Mouse (Mus musculus) left cerebral cortex, adult 11 months (tissue): ENCODE data around the gene Utp14a.
"Not testable (repeated sequence)": the region's sequence is repeated elsewhere in the genome, so short reads cannot be mapped to it uniquely, and the experiment has no call there.

Experiments used
- DNase-seq: peaks from one replicate; pipeline ENCODE4 v3.0.0; 2022; ENCODE audit warnings: low spot score

Utp14a gene

DNA sequence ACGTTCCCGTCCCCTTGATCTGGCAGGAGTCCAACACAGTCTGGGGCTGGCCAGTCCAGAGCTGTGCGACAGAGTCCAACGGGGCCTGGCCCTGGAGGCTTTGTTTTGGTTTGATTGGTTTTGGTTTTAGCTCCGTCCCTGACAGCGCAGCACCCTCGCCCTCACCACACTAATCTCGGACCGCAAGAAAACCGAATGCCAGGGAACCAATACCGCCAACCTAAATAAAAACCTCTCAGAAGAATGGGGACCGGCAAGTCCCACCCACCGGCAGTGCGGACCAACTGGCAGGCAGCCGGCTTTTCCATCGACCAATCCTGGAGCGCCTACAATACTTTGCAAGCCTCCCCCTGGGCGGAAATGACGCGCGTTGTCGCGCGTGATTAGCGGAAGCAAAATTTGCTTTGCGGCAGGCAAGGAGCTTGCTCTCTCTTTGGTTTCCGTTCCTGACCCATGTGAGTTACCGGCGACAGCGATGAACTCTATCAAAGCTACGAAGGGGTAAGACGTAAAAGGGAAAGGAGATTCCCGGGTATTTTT, at the start of gene Utp14a:
TSS of gene Utp14a (plus strand) at position 395 of the 540 bp plus-strand sequence.
- DNase-seq, result peak; percentile 89

DNA sequence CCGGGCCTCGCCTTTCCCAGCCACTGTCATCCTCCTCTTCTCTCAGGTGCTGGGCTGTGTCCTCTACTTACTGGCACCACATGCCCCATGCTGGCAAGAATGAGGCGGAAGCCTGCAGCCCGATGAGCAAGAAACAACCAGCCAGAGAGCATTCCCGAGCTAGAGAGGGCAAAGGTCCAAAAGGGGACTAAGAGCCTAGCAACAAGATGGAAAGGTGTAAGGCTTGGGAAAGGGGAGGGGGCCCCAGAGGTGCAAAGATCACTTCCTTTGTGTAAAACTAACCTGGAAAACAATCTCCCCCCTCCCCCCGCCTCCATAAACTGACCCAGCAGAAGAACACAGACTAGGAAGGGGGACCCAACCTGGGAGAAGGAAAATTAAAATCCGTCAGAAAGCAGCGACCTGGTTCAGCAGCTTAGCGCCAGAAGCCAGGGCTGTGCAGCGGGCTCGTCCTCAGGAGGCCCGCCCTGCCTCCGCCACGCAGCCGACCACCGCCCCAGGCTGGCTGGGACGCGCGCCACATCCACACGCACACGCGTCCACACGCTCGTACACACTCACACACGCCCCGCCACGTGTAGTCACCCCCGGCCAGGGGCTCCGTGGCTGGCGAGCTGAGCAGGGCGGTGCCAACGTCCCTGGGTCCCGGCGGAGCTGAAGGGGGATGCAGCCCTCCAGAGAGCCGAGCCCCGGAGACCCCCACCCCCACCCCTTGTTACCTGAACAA, 48.7 kb upstream of the Utp14a start:
- no peak for DNase-seq

DNA sequence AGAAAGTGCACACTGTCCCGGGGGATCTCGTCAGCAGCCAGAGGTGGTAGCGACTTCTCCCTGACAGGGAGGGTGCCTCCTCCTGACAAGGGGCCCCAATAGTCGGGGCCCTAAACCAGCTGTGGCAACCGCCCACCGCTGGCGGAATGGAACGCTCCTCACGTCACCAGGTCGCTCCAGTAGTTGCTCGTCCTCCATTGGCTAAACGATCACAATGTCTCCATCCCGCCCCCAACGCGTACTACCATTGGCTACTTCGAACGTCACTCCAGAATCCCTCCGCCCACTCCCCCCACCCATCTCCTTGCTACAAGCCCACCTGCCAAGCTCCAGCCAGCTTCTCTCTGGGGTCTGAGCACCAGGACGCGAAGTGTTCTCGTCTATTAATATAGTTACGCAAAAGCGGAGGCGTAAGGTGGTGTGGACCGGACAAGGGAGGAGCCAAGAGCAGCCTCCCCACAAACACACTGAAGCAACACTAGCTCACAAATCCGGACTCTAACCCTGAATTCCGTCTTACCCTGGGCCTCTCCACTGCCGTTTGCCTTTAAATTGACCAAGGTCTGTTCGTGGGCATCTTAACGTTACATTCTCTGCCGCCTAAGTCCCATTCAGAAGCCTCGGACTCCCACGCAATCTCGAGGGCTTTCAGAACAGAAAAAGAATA, 48.0 kb upstream of the Utp14a start, which contains the start of gene Zdhhc9:
TSS of gene Zdhhc9 (minus strand) at position 360 of the 667 bp plus-strand sequence.
- DNase-seq, result peak; percentile 68

DNA sequence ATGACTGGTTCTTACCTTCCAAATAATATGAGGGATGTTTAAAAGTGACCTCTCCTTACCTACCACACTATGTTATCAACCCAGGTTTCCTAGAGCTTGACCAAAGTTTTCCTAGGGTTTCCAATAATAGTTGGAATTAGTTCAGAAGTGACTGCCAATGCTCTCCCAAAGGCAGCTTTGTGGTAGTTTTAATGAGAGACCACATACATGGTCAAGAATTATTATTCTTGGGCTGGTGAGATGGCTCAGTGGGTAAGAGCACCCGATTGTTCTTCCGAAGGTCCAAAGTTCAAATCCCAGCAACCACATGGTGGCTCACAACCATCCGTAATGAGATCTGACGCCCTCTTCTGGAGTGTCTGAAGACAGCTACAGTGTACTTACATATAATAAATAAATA, 46.9 kb upstream of the Utp14a start:
- DNase-seq, result not testable (repeated sequence)

DNA sequence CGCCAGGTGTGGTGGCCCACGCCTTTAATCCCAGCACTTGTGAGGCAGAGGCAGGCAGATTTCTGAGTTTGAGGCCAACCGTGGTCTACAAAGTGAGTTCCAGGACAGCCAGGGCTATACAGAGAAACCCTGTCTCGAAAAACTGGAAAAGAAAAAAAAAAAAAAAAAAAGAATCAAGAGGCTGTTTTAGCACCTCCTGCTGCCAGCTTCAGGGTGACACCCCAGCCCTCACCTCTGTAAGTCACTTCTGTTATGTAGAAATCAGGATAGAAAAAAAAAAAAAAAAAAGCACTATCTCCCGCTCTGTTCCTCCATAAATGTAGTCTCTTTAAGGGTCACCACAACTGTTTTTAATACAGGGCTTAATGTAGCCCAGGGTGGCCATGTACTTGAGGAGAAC, 37.2 kb upstream of the Utp14a start:
- no peak for DNase-seq

DNA sequence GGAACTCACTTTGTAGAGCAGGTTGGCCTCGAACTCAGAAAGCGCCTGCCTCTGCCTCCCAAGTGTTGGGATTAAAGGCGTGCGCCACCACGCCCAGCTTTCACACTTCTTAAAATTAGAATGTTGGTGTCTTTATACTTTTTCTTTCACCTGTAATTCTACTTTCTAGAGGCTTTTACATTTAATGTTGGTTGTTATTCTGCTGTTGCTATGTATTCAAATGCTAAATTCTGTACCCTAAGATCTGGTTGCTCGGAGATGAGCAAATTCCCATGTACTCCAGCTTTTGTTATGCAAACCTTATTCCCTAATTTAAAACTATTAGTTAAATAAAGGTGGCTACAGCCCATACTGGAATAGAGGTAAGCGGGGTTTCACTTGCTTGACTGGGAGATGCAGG, 34.0 kb upstream of the Utp14a start:
- no peak for DNase-seq

DNA sequence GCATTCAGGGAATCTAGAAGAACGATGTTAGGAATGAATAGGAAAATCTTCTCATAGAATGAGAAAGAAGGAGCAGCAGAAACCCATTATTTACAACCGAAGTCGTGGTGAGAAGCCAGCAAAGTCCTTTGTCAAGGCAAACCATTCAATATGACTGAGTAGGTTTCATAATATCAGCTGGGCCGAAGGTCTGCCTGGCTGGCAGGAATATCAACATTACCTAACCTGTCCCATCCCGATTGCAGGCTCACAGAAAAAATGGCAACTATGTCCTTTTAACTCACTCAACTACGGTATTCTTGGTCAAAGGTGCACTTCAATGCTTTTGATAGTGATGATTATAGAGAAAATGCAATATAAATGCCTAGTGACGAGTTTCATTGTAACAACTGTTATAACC, 30.4 kb upstream of the Utp14a start:
- DNase-seq, result no peak

DNA sequence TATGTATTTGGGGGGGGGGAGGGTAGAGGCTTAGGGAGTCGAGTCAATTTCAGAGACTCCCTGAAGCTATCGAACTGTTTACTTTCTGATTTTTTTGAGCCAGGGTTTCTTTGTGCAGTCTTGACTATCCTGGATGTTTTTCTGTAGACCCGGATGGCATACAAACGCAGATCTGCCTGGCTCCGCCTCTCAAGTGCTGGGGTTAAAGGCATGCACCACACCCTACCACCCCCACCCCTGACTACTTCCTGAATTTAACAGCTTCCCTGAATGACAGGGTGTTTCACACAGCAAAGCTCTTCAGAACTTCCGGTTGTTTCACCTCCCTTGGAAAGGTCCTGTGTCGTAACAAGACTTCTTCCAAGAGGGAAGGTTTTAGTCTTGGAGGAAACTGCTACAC, 22.2 kb upstream of the Utp14a start:
- DNase-seq, result no peak

DNA sequence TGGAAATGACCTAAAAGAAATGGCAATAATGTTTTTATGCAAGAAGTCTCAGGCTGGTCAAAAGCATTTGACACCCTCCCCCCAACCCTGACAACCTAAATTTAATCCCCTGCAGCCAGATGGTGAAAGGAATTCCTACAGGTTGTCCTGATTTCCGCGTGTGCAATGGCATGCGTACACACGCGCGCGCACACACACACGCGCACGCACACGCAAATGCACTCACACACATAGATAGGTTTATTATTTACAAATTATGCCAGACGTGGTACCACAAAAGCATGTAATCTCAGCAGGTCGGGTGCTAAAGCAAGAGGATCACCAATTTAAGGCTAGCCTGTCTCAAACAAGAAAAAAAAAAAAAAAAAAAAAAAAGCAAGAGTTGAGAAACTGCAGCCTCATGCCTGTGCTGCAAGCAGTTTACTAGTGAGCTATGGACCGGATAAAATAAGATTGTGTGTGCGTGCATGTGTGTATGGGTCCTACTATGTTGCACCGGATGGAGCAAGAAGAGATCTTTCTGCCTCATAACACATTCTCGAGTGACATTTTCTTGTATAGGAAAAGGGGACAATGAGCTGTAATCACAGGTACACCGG, 733 bp upstream of the Utp14a start:
- DNase-seq, result no peak

DNA sequence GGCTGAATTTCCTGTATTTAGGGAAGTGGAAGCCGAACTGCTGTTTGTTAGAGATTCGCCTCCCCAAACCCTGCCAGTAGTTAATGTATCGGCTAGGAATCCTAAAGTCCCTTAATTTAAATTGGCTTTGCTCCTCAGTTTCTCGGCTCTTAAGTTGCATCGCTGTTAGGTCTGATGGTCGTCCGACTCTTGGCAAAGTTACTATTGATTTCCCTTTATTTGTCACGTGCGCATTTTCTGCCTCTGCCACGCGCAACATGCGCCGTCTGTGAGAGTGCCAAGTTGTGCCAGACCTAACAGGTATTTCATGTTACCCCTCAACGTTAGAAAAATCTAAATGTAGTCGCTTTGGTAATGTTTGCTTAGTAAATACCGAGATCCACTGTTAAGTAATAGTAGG, 349 bp downstream of the Utp14a start:
- DNase-seq, result no peak

DNA sequence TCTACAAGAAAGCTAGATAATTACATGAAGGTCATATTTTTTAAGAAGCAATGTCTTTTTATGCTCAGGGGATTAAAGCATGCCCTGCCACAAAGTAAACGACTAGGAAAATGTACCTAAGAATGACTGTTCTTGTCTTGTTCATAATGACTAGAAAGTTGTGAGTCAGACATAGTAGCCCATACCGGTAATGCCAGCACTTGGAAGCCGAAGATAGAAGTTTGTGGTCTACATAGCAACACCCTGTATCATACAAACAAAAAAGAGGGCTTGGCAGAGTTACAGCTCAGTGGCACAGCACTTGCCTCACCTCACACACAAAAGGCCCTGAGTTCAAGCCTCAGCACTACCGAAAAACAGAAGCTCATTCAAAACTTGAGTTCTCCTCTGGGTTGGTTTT, 15.0 kb downstream of the Utp14a start:
- DNase-seq, result no peak

DNA sequence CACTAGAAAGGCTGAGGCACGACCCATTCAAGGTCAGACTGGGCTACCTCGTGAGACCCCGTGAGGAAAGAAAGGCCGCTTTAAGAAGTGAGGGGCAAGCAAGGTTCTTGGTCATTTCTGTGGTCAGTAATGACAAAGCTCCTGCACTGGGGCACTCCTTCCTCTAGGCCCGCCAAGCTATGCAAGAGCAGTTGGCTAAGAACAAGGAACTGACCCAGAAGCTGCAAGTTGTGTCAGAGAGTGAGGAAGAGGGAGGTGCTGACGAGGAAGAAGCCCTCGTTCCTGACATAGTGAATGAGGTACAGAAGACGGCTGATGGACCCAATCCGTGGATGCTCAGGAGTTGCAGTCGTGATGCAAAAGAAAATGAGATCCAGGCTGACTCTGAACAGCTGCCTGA, 18.0 kb downstream of the Utp14a start:
- DNase-seq, result no peak

DNA sequence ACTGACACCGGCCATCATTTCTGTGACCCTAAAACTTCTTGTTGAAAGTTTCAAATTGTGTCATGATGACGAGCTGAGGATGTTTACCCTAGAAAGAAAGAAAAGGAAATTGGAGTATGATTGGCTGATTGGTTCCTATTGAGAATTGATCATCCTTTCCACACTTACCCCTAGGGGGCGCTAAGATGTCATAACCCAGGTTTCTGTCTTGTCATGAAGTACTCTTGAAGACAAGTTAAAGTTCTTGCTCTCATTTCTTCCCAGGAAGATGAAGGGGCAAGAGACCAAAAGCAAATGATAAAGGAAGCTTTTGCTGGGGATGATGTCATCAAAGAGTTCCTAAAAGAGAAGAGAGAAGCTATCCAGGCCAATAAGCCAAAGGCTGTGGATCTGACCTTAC, 21.4 kb downstream of the Utp14a start:
- no peak for DNase-seq

DNA sequence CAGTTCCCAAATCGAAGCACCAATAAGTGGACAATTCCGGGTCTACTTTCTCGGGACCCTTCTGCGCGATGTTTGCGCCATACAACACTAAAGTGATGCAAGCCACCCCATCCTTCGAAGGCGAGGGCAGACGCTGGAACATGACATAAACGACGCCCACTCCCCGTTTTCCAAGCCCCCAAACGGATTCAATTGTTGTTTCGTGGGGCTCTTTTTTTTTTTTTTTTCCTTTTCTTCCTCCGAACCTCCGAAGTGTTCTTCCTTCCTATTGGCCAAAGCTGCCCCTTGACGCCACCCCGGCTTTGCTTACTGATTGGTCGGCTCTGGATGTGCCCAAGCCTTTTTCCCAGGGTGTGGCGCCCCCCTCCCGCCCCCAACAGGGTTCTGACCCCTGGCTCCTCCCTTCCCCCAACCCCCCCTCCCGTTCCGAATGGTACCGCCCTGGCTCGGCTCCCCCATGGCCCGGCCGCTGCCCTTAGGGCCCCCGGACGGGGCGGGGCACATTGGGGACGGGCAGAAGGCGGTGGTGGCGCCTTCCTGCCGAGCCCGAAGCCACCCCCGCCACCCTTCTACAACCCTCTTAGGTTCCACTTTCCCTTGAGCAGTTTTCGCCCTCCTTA, 27.8 kb downstream of the Utp14a start:
- peak; percentile 62 for DNase-seq

DNA sequence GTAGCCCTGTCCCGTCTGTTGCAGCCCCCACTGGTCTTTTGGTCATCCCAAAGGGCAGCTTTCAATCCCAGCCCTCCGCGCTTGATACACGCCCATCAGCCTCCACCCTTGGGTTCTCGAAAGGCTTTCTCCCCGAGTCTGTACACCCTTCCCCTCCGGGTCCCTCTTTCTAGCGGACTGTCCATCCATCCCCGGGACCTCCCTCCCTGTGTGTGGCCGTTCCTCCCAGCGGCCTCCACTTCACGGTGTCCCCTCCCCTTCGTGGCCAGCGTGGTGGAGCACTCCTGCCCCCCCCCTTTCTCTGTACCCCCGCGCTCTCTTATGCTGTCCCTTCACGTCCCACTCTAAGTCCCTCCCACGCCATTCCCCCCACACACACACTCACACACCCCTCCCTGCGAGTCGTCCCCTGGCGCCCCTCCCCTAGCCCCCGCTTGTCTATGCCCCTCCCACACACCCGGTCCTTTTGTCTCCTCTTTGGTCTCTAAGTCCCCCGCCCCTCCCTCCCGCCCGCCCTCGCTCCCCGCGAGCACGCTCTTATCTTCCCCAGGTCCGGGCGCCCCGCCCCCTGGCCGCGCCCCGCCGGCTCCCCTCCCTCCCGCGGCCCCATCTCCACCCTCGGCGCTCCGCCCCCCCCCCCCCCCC, 28.5 kb downstream of the Utp14a start:
- peak; percentile 53 for DNase-seq

DNA sequence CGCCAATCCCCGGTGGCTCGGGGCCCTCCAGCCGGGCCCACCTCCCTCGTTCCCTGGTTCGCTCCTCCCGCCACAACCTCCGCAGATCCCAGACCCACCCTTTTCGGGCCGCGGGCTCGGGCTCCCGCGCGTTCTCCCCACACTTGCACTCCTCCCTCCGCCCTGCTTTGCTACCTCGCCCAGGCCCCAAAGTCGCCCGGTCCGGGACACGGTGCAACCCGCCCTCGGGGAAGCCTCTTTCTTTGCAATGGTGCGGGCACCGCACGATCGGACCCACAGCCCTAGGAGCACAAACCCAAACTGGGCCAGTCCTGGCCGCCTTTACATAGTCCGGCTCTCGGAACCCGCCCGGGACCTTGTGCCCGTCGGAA, 29.0 kb downstream of the Utp14a start:
- DNase-seq, result no peak

DNA sequence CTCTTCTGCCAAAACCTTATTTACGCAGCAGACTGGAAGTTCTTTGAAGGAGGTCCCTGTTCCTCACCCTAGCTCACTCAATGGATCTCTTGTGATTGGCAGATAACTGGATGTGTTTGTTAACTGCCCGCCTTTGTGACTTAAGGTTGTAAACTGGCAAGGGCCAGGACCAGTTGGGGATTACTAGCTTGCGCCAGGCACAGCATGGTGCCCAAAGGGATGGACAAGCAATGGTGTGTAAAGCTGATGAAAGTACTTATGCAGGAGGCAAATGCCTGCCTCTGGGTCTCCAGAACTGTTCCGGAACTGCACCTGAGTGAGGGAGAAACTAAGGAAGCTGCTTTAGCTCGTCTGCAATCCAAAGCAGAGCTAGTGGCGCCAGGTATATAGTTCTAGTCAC, 29.8 kb downstream of the Utp14a start:
- no peak for DNase-seq

DNA sequence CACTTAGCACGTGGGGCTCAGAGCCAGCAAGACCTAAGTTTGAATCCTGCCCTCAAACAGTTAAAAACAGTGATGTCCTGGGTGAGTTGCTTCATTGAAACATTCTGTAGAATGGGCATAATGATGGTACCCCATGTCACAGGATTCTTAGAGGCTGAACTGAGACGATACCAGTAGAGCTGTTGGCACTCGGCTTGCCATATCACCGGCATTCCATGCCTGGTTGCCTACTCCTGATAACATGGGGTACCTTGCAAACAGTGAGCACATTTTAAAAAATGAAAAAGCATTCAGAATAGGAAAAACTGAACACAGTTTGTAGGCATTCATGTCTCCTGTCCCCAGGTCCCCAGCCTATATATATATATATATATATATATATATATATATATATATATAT, 31.3 kb downstream of the Utp14a start:
- no peak for DNase-seq

DNA sequence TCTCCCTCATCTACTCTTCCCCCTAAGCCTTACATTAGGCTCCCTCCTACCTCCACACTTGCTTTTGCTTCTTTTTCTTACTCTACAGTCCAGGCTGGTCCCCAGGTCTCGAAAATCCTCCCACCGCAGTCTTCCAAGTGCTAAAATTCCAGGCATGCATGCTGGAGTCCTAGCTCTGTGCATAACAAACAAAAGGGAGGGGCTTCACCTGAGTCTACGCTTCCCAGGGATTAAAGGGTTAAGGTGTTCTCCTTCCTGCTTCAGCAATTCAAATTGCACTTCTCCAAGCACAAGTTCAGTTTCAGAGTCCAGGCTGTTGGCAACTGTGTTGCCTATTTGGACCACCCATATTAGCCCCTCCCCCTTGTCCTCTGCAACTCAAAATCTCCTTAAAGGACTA, 34.8 kb downstream of the Utp14a start:
- no peak for DNase-seq

DNA sequence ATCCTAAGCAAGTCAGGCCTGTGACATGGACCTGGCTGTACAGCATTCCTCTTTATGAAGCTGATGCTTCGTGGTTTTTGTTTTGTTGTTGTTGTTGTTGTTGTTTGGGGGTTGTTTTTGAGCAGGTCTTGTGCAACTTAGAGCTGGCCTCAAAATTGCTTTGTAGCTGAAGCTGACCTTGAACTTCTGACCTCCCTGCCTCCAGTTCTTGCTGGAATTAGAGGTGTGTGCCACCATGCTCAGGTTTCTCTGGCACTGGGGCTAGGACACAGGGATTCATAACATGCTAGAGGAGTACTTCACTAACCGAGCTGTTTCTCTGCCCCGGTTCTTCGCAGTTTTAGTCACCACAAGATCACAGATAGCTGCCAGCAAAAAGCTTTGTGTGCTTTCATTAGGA, 48.7 kb downstream of the Utp14a start:
- no peak for DNase-seq

DNA sequence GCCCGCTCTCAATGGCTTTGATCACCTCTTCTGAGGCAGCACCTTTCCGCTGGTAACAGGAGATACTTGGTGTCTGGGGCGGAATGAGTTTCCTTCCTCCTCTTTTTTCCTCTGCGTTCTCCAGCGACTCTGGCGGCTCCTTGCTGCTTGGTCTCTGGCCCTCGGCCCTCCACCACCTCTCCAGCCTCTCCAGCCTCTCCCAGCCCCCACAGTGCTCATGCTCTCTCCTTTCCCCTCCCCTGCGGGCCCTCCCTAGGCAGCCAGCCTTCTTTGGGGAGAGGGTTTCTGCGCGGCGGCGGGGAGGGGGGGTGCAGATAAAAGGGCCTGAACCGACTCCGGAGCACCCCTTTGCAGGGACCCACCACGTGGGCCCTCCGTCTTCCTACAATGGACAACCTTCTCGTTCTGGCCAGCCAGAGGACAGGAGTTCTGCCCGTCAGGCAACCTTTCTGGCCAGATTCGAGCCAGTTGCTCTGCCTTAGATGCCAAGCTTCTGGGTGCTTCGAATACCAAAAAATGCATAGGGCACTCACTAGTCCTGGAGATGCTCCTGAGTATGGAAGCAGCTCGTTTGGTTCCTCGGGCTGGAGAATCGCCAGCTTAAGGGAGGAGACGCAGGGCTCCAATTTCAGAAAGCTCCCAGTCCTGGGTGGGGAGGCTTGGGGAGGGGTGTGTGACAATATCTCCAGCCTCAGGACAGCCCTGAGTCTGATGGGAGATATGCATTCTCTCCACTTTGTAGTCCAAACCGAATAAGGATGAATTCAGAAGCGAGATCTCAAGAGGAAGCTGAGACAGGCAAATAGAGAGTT, 54.2 kb downstream of the Utp14a start:
- no peak for DNase-seq
